Mouse (Mus musculus): ENCODE data around the gene Csrp1.
A peak's percentile ranks its signal among the peaks of the same experiment; 100 is the strongest.

Csrp1 gene

GRCm38 (mm10) chr1:135698451-135698921 is 21.4 kb upstream of the Csrp1 start:
- no peak for DNase-seq

- DNase-seq = peak; percentile 25
Measured at GRCm38 (mm10) chr1:135698996-135699705, 20.7 kb upstream of the Csrp1 start.

DNA sequence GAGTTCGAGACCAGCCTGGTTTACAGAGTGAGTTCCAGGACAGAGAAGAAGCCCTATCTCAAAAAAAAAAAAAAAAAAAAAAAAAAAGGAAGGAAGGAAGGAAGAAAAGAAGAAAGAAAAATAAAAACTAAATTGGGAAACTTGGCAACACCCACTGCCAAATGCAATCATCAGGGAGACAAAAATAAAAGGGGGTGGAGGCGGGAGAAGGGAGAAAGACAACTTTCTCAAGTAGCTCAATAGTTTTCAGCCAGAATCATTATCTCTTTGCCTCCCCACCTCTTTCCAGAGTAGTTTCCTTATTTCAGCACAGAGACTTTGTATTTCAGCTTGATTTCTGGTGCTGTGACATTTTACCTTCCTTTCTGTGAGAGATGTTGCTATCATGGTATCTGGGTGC is 20.0 kb upstream of the Csrp1 start:
- no peak for DNase-seq

- peak; percentile 65 for DNase-seq
Measured at GRCm38 (mm10) chr1:135700605-135701004, 19.3 kb upstream of the Csrp1 start.

- no peak for DNase-seq
Measured at GRCm38 (mm10) chr1:135701314-135701713, 18.5 kb upstream of the Csrp1 start.

DNA sequence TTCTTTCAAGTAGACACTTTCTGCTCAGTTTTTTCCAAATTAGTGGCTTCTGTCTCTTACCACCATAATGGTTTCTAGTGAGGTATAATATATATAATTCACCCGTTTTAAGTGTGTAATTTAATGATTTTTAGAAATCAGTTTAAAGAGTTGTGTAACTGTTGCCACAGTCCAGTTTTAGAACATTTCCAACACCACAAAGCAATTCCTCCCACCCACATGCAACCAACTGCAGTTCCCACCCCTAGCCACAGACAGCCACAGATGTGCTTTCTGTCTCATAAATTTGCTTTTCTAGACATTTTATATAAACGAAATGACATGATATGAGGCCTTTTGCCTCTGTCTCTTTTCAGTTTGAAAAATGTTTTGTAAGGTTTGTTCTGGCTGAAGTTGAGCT is 17.1 kb upstream of the Csrp1 start:
- no peak for DNase-seq

DNA sequence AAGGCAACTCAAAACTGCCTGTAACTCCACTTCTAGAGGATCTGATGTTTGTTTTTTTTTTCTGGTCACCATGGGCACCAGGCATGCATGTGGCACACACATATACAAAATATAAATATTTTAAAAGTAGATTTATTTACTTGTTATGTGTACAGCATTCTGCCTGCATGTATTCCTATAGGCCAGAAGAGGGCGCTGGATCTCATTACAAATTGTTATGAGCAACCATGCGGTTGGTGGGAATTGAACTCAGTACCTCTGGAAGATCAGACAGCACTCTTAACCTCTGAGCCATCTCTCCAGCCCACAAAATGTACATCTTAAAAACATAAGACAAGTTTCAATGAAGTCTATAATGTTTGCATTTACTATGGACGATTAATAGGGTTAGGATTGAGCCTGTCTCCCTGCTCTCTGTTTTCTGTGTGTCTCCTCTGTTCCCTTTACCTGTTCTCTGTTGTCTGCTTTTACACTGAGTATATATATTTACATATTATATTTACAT is 15.5 kb upstream of the Csrp1 start:
- no peak for DNase-seq

GRCm38 (mm10) chr1:135708369-135708768 is 11.5 kb upstream of the Csrp1 start:
- DNase-seq = no peak

DNA sequence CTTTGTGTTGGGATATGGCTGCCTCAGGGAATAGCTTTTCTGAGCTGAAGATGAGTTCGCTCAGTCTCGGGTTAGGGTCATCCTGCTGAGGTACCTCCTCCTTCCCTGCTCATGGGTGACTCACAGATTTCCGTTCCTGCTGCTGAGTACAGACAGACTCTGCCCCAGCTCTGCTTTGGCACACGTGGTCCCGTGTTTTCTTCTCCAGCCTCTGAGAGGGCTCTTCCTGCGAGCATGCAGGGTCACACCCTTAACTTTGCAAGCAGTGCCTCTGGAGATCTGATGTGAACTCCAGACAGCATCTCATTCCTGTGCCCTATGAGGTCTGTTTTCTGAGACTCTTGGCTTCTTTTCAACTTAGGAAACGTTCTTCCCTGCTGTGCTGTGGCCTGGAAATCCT is 8.7 kb upstream of the Csrp1 start:
- no peak for DNase-seq

DNA sequence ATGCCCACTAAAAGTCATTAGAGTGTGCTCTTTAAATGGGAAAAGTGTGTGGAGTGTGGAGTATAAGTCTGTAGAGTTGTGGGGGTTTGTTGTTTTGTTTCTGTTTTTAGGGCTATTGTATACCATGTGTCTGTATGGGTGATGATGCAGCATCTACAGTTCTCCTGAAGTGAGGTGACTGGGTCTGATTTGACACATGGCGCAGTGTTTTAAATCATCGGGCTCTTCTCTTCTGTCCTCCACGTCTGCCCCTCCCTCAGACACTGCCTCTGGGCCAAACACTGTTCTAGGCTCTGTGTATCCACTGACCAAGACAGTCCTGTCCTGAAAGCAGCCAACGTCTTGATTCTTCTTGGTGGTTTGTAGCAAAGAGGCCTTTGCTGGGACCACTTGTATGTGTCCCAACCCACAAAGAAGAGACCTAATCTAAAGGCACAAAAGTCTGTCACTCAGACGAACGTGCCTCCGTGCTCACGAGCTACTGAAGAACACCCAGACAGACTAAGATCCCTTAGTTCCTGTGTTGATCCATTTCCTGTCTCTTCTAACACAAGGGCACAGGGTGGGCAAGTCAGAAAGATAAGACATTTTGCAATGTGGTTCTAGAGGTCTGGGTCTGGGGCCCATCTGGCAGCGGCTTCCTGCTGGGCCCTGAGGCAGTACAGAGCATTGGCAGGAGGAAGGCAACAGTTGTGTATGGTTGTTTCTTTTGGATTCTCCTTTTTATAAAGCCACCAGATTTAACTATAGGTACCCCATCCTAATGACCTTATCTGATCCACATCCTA is 5.6 kb upstream of the Csrp1 start:
- DNase-seq = no peak

DNA sequence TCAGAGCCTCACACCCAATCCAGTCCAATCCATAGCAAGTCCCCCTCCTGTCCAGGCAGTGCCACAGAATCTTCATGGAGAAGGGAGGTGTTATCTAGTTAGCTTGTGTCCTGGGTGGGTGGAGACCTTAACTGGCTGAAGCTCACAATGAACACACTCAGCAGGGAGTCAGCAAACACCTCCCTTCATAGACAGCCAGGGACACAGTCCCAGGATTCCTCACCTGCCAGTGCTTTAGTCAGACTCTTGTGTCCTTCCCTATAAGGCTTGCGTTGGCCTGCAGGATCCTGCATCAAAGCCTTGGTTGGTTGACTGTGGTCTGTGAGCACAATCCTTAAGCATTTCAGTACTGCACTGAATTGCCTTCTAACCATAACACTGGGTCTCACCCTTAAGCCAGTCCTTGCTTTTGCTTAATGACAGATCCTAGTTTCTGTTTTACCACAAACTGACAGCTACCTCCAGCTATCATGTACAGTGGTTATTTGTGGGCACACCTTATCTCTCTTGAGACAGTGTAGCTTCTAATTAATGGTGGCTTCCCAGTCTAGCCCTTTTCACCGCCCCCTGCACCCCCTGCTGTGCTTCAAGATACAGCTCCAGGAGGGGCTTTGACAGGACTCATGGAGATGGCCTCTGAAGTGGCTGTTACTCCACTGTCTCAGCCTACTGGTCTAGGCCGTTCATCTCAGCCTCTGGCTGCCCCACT is 4.8 kb upstream of the Csrp1 start:
- no peak for DNase-seq

DNA sequence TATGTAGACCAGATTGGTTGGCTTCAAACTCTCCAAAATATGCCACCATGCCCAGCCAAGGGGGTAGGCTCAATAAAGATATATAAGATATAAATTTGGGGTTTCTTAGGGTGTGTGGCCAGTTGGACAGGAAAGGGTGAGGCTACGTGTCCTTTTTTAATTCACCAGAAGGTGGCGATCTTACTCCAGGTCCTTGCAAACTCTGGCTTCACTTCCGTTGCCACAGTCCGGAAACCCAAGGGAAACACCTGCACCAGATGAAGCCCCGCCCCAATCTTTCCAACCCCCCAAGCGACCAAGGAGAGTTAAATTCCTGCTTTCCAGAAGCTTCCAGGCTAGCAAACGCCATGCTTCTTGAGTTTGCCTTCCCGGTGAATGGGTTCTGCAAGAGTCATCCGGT is 375 bp upstream of the Csrp1 start:
- peak; percentile 35 for DNase-seq

GRCm38 (mm10) chr1:135723016-135723415 is 3.2 kb downstream of the Csrp1 start:
- no peak for DNase-seq

- DNase-seq = no peak
Measured at GRCm38 (mm10) chr1:135724134-135724533, 4.3 kb downstream of the Csrp1 start.

DNA sequence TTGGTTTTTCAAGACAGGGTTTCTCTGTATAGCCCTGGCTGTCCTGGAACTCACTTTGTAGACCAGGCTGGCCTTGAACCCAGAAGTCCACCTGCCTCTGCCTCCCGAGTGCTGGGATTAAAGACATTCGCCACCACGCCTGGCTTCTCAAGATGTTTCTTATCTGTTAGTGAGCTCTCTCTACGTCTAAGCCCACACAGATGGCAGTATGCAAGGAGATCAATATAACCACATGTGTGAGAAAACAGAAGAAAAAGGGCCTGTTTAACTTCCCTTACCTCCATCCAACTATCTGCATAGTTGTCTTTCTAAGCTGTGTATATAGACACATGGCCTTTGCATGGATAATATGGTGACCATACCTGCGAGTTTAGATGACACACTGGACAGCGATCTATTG is 5.5 kb downstream of the Csrp1 start:
- DNase-seq = no peak

DNA sequence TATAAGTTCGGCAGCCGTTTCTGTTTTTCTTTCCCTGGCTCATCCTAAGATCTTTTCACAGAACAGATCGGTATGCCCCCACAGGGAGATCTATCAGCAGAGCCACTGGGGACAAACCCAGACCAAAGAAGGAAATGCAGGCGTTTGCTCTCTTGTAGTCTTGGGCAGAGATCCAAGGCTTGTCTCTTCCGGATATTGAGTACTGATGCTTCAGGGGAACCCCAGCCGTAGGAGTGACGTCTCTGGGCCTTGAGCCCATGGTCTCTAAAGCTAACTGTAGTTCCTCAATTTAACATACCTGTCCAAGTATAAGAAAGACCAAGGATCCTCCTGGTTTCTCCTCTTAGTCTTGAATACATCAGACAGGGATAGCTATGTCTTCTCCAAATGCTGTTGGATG is 6.1 kb downstream of the Csrp1 start:
- no peak for DNase-seq

DNA sequence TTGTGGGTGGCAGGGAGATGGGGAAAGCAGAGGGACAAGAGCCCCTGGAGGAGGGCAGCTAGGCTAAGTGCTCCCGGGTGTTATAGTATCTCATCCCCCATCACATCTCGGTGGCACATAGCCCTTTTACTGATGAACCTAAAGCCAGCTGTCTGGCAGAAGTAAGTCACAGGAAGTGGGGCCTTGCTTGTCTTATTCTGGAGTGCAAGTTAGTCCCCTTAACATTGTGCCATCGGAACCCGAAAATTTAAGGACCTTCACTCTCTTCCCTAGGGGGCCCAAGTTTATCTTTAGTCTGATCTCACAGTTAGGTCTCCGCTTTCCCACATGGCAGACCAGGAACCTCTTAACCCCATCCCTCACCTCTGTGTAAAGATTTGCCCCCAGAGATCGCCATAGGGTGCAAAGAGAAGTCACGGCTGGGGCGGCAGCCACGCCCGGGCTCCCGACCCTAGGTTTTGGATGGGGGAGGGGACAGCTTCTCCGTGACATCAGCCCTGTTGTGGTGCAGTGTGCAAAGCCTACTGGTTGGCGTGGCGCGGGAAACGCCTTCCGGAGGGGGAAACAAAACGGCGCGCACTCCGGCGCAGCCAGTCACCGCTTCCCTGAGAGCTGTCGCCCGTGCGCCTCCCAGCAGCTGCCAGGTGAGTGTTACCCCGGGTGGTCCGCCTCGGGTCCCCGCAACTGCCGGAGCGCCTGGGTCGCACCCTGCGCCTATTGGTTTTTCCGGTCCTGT is 8.9 kb downstream of the Csrp1 start:
- peak; percentile 28 for DNase-seq

DNA sequence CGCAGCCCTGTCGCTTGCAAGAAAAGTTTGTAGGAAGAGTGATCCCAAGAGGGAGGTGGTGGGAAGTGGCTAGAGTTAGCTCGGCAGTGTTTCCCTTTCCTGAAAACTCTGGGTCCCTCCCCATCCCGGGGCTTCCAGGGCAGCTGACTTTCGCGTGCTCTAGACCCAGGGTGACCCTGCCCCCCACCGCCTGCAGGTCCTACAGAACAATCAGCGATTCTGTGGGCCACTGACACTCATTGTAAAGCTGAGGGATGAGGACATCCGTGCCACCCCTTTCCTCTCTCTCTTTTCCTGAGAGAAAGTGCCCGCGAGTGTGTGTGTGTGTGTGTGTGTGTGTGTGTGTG is 9.5 kb downstream of the Csrp1 start:
- DNase-seq = peak; percentile 15

- DNase-seq = no peak
Measured at GRCm38 (mm10) chr1:135729821-135730220, 10.0 kb downstream of the Csrp1 start.

- no peak for DNase-seq
Measured at GRCm38 (mm10) chr1:135730296-135730695, 10.4 kb downstream of the Csrp1 start.

- no peak for DNase-seq
Measured at GRCm38 (mm10) chr1:135731393-135731792, 11.5 kb downstream of the Csrp1 start.

DNA sequence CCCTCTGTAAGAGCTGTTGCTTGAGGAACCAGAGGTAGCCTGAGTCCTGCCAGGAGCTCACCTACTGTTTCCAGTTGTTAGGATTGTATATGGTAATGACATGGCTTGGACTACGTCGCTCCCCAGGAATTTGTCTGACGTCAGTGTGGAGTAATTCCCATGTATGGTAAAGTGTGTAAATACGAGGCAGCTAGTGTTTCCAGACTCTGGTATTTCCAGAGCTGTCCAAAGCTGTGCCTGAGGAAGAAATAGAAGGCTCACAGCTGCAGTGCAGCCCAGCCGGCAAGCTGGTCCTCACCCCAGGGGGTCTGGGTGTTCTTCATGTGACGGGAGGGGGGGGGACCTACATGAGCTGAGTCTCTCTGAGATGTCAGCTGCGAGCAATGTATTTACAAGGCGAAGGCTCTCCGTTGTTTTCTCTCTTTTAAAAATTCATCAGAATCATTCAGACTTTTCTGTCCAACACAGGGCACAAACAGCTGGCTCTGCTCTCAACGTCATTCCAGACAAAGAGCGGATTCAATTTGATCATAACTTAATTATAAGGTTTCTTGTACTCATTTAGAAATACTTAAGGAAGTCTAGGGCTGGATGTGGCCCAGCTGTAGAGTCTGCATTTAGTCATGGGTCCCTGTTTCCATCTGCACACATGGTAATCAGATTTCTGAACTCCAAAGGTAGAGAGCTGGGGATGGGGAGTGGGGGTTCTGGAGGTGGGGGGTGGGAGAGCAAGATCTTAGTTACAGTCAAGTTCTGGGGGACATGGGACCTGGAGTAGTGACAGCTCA is 12.2 kb downstream of the Csrp1 start:
- no peak for DNase-seq
